Mouse (Mus musculus) embryonic facial prominence, embryonic 11.5 days (tissue): ENCODE measurements around the gene Snx25. TPM values are rescaled to one million over a fixed set of nuclear protein-coding genes. Genes with fewer than 3 reads are reported as not detected.
A peak's percentile ranks its signal among the peaks of the same experiment; 100 is the strongest.

Source experiments
- ATAC-seq: fragments of 200-750 bp; cut with Nextera tagmentation; replicated peaks from 2 replicates; pipeline ENCODE4 v1.8.0; 2017; ENCODE audit warnings: low read depth; ENCODE audit not compliant: insufficient number of reproducible peaks, low FRiP score, low TSS enrichment
- DNase-seq: peaks from one replicate; pipeline ENCODE4 v3.0.0-alpha.2; 2015; ENCODE audit warnings: low spot score
- H3K27ac ChIP-seq: fragments of 300-500 bp; sonication (generic); replicated peaks from 2 replicates; pipeline ENCODE4 v1.5.1; 2014; ENCODE audit warnings: mild to moderate bottlenecking, low read depth, low read length, control low read depth
- H3K27me3 ChIP-seq: fragments of 300-500 bp; sonication (generic); 2 replicates; pipeline ENCODE4 v1.6.1; 2014; ENCODE audit warnings: mild to moderate bottlenecking, low read length, moderate library complexity, mixed read lengths; ENCODE audit not compliant: control insufficient read depth, insufficient read depth
- H3K36me3 ChIP-seq: fragments of 300-500 bp; sonication (generic); replicated peaks from 2 replicates; pipeline ENCODE4 v1.6.1; 2014; ENCODE audit warnings: low read depth, mild to moderate bottlenecking, low read length, moderate library complexity, mixed read lengths; ENCODE audit not compliant: control insufficient read depth, insufficient read depth
- H3K4me1 ChIP-seq: fragments of 300-500 bp; sonication (generic); 2 replicates; pipeline ENCODE4 v1.6.1; 2014; ENCODE audit warnings: low read length, mixed read lengths; ENCODE audit not compliant: control insufficient read depth, insufficient read depth
- H3K4me2 ChIP-seq: fragments of 300-500 bp; sonication (generic); 2 replicates; pipeline ENCODE4 v1.6.1; 2014; ENCODE audit warnings: low read depth, mild to moderate bottlenecking, control low read depth, low read length, moderate library complexity
- H3K4me3 ChIP-seq: fragments of 300-500 bp; sonication (generic); 2 replicates; pipeline ENCODE4 v1.5.1; 2014; ENCODE audit warnings: low read depth, low read length, control low read depth
- H3K9ac ChIP-seq: fragments of 300-500 bp; sonication (generic); replicated peaks from 2 replicates; pipeline ENCODE4 v1.6.1; 2014; ENCODE audit warnings: mild to moderate bottlenecking, control low read depth, low read length
- H3K9me3 ChIP-seq: fragments of 300-500 bp; sonication (generic); replicated peaks from 2 replicates; pipeline ENCODE4 v1.6.1; 2016; ENCODE audit warnings: mild to moderate bottlenecking, low read length, inconsistent platforms, mixed read lengths; ENCODE audit not compliant: control insufficient read depth
- WGBS: fragments of 180-500 bp; shearing (Covaris S2); extraction: QIAGEN DNeasy Blood & Tissue Kit; methylation state at CpG from one replicate; pipeline ENCODE4 v1.1.7; 2014; 5-methylcytosine and 5-hydroxymethylcytosine counted together
- polyA plus RNA-seq: library from polyadenylated mRNA; unstranded; fragments of >200 nt; fragmentation: Nextera tagmentation; extraction: Ambion mirVana; gene quantifications from 2 replicates; pipeline ENCODE4 v1.2.1, GENCODE M21; 2014

Snx25 gene
- polyA plus RNA-seq, 1 experiment from 2014 or later: 7.4 TPM

GRCm38 (mm10) chr8:45999784-46000705 lies 151.9 kb downstream of the Snx25 start:
- Histone ChIP-seq H3K27me3 (no peaks in the 10 kb centered on the region), H3K36me3 (no peaks in the 10 kb centered on the region; the same call in 1 of the 2 replicates), H3K4me3 (peak overlapping the region; percentile 48), H3K9me3 (no peaks in the 10 kb centered on the region), H3K27ac (peak overlapping the region; percentile 93), H3K4me1 (no peaks in the 10 kb centered on the region), H3K4me2 (peak overlapping the region; percentile 78), H3K9ac (peak overlapping the region; percentile 83)
- WGBS: 6% methylated on average over 54 of the region's 55 CpGs
- peak; percentile 100 for ATAC-seq
- peak; percentile 98 for DNase-seq

GRCm38 (mm10) chr8:45999138-45999783 lies 152.7 kb downstream of the Snx25 start, which contains the start of gene Lrp2bp:
Gene Lrp2bp (plus strand): TSS chr8:45999303.
- DNase-seq (peak; percentile 9), ATAC-seq (peak; percentile 53)
- Histone ChIP-seq H3K4me1 (no peaks in the 10 kb centered on the region), H3K4me2 (peak within 1 kb of the TSS; percentile 78), H3K9me3 (no peaks in the 10 kb centered on the region), H3K9ac (peak within 1 kb of the TSS; percentile 83), H3K4me3 (peak within 1 kb of the TSS; percentile 48), H3K27ac (peak within 1 kb of the TSS; percentile 93), H3K27me3 (no peaks in the 10 kb centered on the region), H3K36me3 (no peaks in the 10 kb centered on the region; the same call in 1 of the 2 replicates)
- 4% methylated on average over 22 of the region's 22 CpGs for whole genome bisulfite sequencing

DNA sequence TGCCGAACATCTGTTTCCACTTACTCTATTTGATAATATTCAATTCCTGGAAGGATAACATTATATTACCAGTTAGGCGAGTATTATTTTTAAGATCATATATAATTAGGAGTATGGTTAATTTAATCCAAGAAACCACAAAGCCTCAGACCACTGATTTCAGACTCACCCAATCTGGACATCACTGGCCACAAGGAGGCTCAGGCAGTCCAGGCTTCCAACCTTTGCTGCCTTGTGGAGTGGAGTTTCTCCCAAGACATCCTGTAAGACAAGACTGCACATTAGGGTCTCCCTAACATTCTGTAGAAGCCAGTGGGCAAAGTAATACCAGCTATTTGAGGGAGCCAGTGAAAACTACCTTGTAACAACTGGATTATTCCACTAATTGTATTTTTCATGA lies 153.7 kb downstream of the Snx25 start:
- H3K9me3 ChIP-seq: no peaks in the 10 kb centered on the region
- H3K27ac ChIP-seq: no peak overlapping the region
- peaks cover 2% of the 10 kb centered on the region; the same call in 1 of the 2 replicates for H3K36me3 ChIP-seq
- no peak overlapping the region for H3K9ac ChIP-seq
- H3K4me3 ChIP-seq: no peak overlapping the region
- no peaks in the 10 kb centered on the region for H3K27me3 ChIP-seq
- no peak for DNase-seq
- H3K4me1 ChIP-seq: no peaks in the 10 kb centered on the region
- no peak for ATAC-seq
- WGBS: 69% methylated on average over 2 of the region's 2 CpGs
- no peak overlapping the region for H3K4me2 ChIP-seq

GRCm38 (mm10) chr8:45995576-45995975 lies 156.4 kb downstream of the Snx25 start:
- Histone ChIP-seq H3K4me1 (no peaks in the 10 kb centered on the region), H3K27ac (no peak overlapping the region), H3K4me2 (no peak overlapping the region), H3K27me3 (no peaks in the 10 kb centered on the region), H3K9me3 (no peaks in the 10 kb centered on the region), H3K9ac (no peak overlapping the region), H3K4me3 (no peak overlapping the region), H3K36me3 (peaks cover 2% of the 10 kb centered on the region; the same call in 1 of the 2 replicates)
- WGBS: 89% methylated on average over 3 of the region's 3 CpGs
- no peak for ATAC-seq
- DNase-seq: no peak

- Histone ChIP-seq H3K4me3 (no peak overlapping the region), H3K4me1 (no peaks in the 10 kb centered on the region), H3K27ac (no peak overlapping the region), H3K4me2 (no peak overlapping the region), H3K9ac (no peak overlapping the region), H3K27me3 (no peaks in the 10 kb centered on the region), H3K36me3 (peaks cover 2% of the 10 kb centered on the region; the same call in 1 of the 2 replicates), H3K9me3 (no peaks in the 10 kb centered on the region)
- WGBS: 86% methylated on average over 2 of the region's 2 CpGs
- DNase-seq (peak; percentile 11), ATAC-seq (no peak)
Measured at GRCm38 (mm10) chr8:45994111-45994510, 157.8 kb downstream of the Snx25 start.

GRCm38 (mm10) chr8:45990631-45991310 lies 161.2 kb downstream of the Snx25 start:
- Histone ChIP-seq H3K27ac (no peak overlapping the region), H3K9ac (no peak overlapping the region), H3K4me2 (no peak overlapping the region), H3K4me1 (no peaks in the 10 kb centered on the region), H3K4me3 (no peak overlapping the region), H3K9me3 (no peaks in the 10 kb centered on the region), H3K36me3 (peaks cover 2% of the 10 kb centered on the region; the same call in 1 of the 2 replicates), H3K27me3 (no peaks in the 10 kb centered on the region)
- DNase-seq (no peak), ATAC-seq (no peak)
- 95% methylated on average over 4 of the region's 4 CpGs for WGBS

GRCm38 (mm10) chr8:45988189-45988588 lies 163.8 kb downstream of the Snx25 start:
- no peaks in the 10 kb centered on the region for H3K36me3 ChIP-seq
- no peak overlapping the region for H3K4me3 ChIP-seq
- no peak overlapping the region for H3K4me2 ChIP-seq
- ATAC-seq: no peak
- H3K27ac ChIP-seq: no peak overlapping the region
- 61% methylated on average over 2 of the region's 2 CpGs for WGBS
- H3K9ac ChIP-seq: no peak overlapping the region
- DNase-seq: no peak
- H3K9me3 ChIP-seq: no peaks in the 10 kb centered on the region
- no peaks in the 10 kb centered on the region for H3K4me1 ChIP-seq
- H3K27me3 ChIP-seq: no peaks in the 10 kb centered on the region
